Mouse (Mus musculus) forebrain, embryonic 11.5 days (tissue): Measurements from ENCODE around the gene Vps53. TPM values are rescaled to one million over a fixed set of nuclear protein-coding genes. Genes with fewer than 3 reads are reported as not detected.
"Not testable (repeated sequence)": the region's sequence is repeated elsewhere in the genome, so short reads cannot be mapped to it uniquely, and the experiment has no call there.

Experiments
- ATAC-seq: fragments of 200-750 bp; cut with Nextera tagmentation; replicated peaks from 2 replicates; pipeline ENCODE4 v1.8.0; 2017; ENCODE audit warnings: moderate TSS enrichment; ENCODE audit not compliant: low FRiP score
- DNase-seq: peaks from one replicate; pipeline ENCODE4 v3.0.0-alpha.2; 2017; ENCODE audit warnings: low spot score
- H3K27ac ChIP-seq: fragments of 300-500 bp; sonication (generic); 2 replicates; pipeline ENCODE4 v1.5.1; 2014; ENCODE audit warnings: low read depth, low read length
- H3K27me3 ChIP-seq: fragments of 300-500 bp; sonication (generic); 2 replicates; pipeline ENCODE4 v1.6.1; 2014; ENCODE audit warnings: mild to moderate bottlenecking, low read length, mixed read lengths; ENCODE audit not compliant: control insufficient read depth, insufficient read depth
- H3K36me3 ChIP-seq: fragments of 300-500 bp; sonication (generic); 2 replicates; pipeline ENCODE4 v1.6.1; 2014; ENCODE audit warnings: mild to moderate bottlenecking, low read length, moderate library complexity, mixed read lengths; ENCODE audit not compliant: control insufficient read depth, insufficient read depth
- H3K4me1 ChIP-seq: fragments of 300-500 bp; sonication (generic); replicated peaks from 2 replicates; pipeline ENCODE4 v1.6.1; 2014; ENCODE audit warnings: low read length, mixed read lengths; ENCODE audit not compliant: control insufficient read depth, insufficient read depth
- H3K4me2 ChIP-seq: fragments of 300-500 bp; sonication (generic); 2 replicates; pipeline ENCODE4 v1.6.1; 2014; ENCODE audit warnings: low read depth, mild to moderate bottlenecking, low read length, moderate library complexity, mixed read lengths; ENCODE audit not compliant: severe bottlenecking
- H3K4me3 ChIP-seq: fragments of 300-500 bp; sonication (generic); 2 replicates; pipeline ENCODE4 v1.5.1; 2014; ENCODE audit warnings: low read depth, low read length
- H3K9ac ChIP-seq: fragments of 300-500 bp; sonication (generic); 2 replicates; pipeline ENCODE4 v1.6.1; 2014; ENCODE audit warnings: low read length
- H3K9me3 ChIP-seq: fragments of 300-500 bp; sonication (generic); 2 replicates; pipeline ENCODE4 v1.6.1; 2016; ENCODE audit warnings: low read length, mixed read lengths; ENCODE audit not compliant: control insufficient read depth
- WGBS: fragments of 180-500 bp; shearing (Covaris S2); extraction: QIAGEN DNeasy Blood & Tissue Kit; methylation state at CpG from one replicate; pipeline ENCODE4 v1.1.7; 2014; 5-methylcytosine and 5-hydroxymethylcytosine counted together
- polyA plus RNA-seq: library from polyadenylated mRNA; unstranded; fragments of >200 nt; fragmentation: Nextera tagmentation; extraction: Ambion mirVana; gene quantifications from 2 replicates; pipeline ENCODE4 v1.2.1, GENCODE M21; 2014

The Vps53 gene
- polyA plus RNA-seq, 1 experiment from 2014 or later: 43.6 TPM

DNA sequence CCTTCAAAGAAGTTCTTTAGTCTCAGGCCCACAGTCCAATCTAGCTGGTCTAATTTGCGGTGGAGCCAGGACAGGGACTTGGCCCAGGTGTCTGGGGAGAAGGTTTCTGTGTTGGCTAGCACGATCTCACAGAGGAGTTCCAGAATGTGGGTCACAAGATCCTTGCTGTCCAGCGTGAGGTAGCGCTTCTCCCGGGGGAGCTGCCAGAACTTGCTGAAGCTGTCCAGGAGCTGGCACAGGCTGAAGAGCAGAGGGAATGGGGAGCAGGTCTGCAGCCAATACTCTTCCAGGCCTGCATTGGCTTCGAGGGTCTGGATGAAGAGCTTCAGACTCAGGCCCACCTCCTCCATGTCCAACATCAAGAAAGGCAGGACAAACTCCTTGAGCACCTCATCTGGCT lies 32.1 kb upstream of the Vps53 start:
- DNase-seq, H3K27me3 ChIP-seq, H3K4me2 ChIP-seq, H3K4me1 ChIP-seq, H3K9me3 ChIP-seq, H3K27ac ChIP-seq, H3K4me3 ChIP-seq, ATAC-seq, H3K9ac ChIP-seq: not testable (repeated sequence)
- H3K36me3 ChIP-seq: peaks cover 13% of the 10 kb centered on the region; the same call in 1 of the 2 replicates
- 89% methylated on average over 3 of the region's 6 CpGs for WGBS

DNA sequence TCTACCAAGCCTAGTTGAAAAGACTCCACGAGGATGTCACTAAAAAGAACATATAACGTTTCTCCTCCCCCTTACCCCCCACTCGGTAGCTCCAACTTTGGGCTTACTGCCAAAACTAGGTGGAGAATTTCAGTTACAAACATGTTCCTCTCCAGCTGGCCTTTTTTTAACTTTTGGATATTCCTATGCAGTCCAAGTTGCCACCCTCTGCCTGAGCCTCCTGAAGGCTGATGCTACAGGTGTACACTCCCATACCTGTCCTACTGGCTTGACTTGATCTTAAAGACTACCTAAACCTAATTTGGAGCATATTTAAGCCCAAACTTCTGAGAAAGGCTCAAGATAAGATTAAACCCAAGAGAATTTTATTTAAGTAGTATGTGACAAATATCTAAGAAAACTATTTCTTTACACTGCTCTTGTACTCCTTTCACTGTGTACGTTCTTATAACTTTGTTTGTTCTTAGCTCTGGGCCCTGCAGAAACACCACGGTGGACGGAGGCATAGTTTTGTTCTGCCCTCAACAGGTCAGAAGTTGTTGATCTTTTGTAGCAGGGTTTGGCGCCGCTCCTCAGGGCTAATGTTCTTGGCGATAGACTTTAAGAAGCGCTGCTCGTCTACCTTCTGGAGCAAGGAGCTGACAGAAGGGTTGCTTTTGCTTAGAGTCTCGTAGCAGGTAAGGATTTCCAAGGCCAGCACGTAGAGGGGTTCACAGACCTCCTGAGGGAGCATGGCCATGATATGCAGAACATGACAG lies 31.0 kb upstream of the Vps53 start:
- Histone ChIP-seq H3K9me3 (no peaks in the 10 kb centered on the region), H3K27me3 (no peaks in the 10 kb centered on the region), H3K9ac (no peak overlapping the region), H3K4me3 (no peak overlapping the region), H3K4me1 (no peaks in the 10 kb centered on the region), H3K36me3 (peaks cover 13% of the 10 kb centered on the region; the same call in 1 of the 2 replicates), H3K27ac (no peak overlapping the region), H3K4me2 (no peak overlapping the region)
- 92% methylated on average over 13 of the region's 13 CpGs for WGBS
- ATAC-seq: no peak
- DNase-seq: no peak

DNA sequence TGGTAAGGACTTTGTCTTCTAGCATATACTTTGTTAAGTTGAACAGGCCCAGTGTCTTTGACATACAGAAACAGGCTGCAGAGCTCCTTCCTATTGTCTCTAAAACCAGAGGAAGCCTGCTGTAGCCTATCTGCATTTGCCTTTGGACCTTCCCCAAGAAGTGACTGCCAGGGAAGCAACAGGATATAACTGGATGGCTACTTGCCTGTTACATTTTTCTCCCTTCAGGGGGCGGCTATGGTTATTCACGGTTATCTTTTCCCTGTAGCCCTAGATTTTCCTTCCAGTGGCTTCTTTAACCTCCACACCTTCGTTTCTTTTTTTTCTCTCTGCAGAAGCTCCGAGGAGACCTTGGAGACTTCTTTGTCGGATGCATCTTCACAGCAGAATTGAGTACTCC lies 27.3 kb upstream of the Vps53 start:
- H3K9ac ChIP-seq: no peak overlapping the region
- H3K4me3 ChIP-seq: no peak overlapping the region
- 89% methylated on average over 5 of the region's 5 CpGs for WGBS
- H3K27ac ChIP-seq: no peak overlapping the region
- ATAC-seq (no peak), DNase-seq (no peak)
- no peaks in the 10 kb centered on the region for H3K9me3 ChIP-seq
- no peaks in the 10 kb centered on the region for H3K27me3 ChIP-seq
- H3K4me2 ChIP-seq: no peak overlapping the region
- H3K36me3 ChIP-seq: peaks cover 4% of the 10 kb centered on the region; the same call in 1 of the 2 replicates
- peaks cover 6% of the 10 kb centered on the region; the same call in 1 of the 2 replicates for H3K4me1 ChIP-seq

DNA sequence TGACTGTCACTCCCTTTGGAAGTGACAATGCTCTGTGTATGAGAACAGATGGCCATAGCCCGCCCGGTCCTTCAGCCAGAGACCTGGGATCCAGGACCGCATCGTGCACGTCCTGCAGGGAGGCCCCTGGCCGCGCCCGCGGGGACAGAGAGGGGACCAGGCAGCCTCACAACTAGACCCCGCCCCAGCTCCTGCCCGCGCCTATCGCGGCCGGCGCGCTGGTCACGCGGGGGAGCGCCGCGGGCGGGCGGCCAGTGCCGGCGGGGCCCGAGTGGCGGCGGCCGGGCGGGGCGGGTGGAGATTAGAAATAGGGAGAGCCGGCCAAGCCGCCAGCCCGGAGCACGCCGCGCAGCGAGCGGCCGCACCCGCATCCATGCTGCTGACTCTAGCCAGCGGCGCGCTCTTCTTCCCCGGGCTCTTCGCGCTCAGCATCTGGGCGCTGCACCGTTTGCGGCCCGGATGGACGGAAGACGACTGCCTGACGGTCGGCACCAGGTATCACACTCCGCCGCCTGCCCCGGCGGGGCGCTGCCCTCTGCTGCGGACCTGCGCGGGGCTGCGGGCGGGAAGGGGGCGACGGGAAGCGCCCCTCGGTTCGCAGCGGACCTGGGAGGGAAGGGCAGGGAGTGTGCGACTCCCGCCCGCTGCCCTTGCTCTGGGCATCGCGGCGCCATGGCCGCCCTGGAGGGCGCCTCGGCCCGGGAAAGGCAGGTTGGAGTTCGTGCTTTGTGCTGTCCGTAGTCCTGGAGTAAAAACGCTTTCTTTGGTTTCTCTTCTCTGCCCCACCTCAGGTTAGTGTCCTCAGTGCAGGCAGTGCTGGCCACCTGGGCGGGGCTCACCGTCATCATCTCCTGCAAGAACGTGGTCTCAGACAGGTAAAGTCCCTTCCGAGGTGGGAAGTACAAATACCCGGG lies 22.6 kb upstream of the Vps53 start:
- no peaks in the 10 kb centered on the region for H3K9me3 ChIP-seq
- H3K27me3 ChIP-seq: 0 out of 2 replicates have a peak, but pooled peaks cover 2% of the 10 kb centered on the region
- H3K27ac ChIP-seq: peak overlapping the region; percentile 46; the same call in 1 of the 2 replicates
- no peaks in the 10 kb centered on the region; the same call in 1 of the 2 replicates for H3K36me3 ChIP-seq
- peak overlapping the region; percentile 91 for H3K9ac ChIP-seq
- ATAC-seq (peak; percentile 97), DNase-seq (peak; percentile 92)
- H3K4me2 ChIP-seq: peak overlapping the region; percentile 92
- peak overlapping the region; percentile 91 for H3K4me3 ChIP-seq
- H3K4me1 ChIP-seq: peaks cover 6% of the 10 kb centered on the region; the same call in 1 of the 2 replicates
- under 1% methylated on average over 73 of the region's 90 CpGs for WGBS

DNA sequence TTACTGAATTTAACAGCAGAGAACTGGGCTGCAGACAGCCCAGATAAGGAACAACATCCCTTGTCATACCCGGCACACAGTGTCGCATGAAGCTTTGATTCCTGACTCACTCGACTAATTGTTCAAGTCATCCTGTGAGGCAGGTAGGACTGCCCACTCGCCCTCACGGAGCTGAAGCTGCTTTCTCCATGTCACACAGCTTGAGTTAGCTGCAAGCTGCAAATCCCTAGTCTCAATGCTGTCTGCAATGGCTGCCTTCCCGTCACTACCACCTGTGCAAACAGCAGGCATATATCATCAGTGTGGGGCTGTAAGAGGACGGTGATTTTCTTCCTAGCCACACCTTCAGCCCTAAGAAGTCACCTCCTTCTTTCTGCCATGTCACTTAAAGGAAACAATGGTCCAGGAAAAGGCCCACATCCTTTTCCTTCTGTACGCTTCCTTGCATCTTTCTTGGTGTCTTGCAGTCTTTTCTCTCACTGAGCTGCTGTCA lies 17.6 kb upstream of the Vps53 start:
- no peak overlapping the region for H3K9ac ChIP-seq
- no peak overlapping the region for H3K4me2 ChIP-seq
- no peaks in the 10 kb centered on the region for H3K36me3 ChIP-seq
- ATAC-seq (no peak), DNase-seq (no peak)
- 56% methylated on average over 8 of the region's 8 CpGs for WGBS
- no peak overlapping the region for H3K4me3 ChIP-seq
- H3K27me3 ChIP-seq: 0 out of 2 replicates have a peak, but pooled peaks cover 2% of the 10 kb centered on the region
- no peaks in the 10 kb centered on the region for H3K4me1 ChIP-seq
- H3K9me3 ChIP-seq: no peaks in the 10 kb centered on the region
- no peak overlapping the region for H3K27ac ChIP-seq

DNA sequence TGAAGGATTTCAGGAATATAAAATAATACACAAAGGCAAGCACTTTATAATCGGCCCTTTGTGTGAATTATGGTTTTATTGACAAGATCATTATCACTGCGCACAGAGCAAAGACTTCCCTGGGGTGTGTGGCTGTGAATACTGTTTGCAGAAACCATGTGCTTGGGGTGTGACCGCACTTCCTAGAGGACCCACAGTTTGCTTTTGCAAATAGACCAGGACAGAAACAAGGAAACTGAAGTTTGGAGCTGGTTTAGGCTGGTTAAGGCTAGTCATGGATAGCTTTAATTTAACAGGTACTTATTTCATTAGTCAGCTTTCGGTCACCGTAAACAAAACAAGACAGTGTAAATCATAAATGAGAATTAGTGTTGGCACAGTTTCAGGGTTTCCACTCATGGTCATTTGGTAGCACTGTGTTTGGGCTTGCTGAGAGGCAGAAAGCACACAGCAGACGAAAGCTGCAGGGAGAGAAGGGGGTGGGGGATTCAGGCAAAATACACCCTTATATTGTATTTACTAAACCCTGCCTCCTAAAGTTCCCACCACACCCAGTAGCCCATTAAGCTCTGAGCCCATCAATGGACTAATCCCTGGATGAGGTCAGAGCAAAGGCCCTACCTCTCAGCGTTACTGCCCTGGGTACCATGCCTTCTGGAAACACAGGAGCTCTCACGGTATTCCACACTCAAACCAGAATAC lies 17.0 kb upstream of the Vps53 start:
- no peaks in the 10 kb centered on the region for H3K9me3 ChIP-seq
- no peak overlapping the region for H3K9ac ChIP-seq
- no peak overlapping the region for H3K4me2 ChIP-seq
- no peaks in the 10 kb centered on the region for H3K4me1 ChIP-seq
- H3K27ac ChIP-seq: no peak overlapping the region
- no peaks in the 10 kb centered on the region for H3K36me3 ChIP-seq
- no peak overlapping the region for H3K4me3 ChIP-seq
- no peak for DNase-seq
- no peak for ATAC-seq
- WGBS: 57% methylated on average over 8 of the region's 8 CpGs
- H3K27me3 ChIP-seq: 0 out of 2 replicates have a peak, but pooled peaks cover 2% of the 10 kb centered on the region

DNA sequence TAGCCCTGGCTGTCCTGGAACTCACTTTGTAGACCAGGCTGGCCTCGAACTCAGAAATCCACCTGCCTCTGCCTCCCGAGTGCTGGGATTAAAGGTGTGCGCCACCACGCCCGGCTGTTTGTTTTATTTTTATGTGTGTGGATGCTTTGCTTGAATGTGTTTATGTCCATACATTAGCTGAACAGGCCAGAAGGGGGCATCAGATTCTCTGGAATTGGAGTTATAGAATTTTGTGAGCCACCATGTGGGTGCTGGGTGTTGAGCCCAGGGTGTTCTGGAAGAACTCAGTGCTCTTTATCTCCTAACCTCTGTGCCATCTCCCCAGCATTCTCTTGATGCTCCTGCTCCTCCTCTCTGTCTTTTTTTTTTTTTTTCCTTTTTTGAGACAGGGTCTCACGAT lies 7.5 kb upstream of the Vps53 start:
- H3K4me3 ChIP-seq: no peak overlapping the region
- no peaks in the 10 kb centered on the region for H3K36me3 ChIP-seq
- 87% methylated on average over 6 of the region's 6 CpGs for WGBS
- H3K27me3 ChIP-seq: no peaks in the 10 kb centered on the region
- no peaks in the 10 kb centered on the region for H3K9me3 ChIP-seq
- DNase-seq: no peak
- no peak overlapping the region for H3K4me2 ChIP-seq
- no peak for ATAC-seq
- no peak overlapping the region for H3K27ac ChIP-seq
- H3K9ac ChIP-seq: no peak overlapping the region
- no peaks in the 10 kb centered on the region for H3K4me1 ChIP-seq

DNA sequence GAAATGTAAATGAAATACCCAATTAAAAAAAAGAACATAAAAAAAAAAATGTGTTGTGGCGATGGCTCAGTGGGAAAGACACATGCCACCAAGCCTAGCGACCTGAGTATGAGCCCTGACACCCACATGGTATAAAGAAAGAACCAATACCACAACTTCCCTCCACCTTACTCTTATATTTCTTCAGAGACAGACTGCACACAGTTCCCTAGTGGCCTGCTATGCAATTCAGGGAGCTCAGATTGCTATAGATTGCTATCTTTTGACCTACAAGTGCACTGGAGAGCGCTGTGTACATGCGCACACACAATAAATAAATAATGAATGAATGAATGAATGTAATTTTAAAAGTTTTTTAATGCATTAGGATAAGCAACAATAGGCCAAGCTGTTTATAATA lies 4.3 kb upstream of the Vps53 start:
- DNase-seq (no peak), ATAC-seq (no peak)
- Histone ChIP-seq H3K36me3 (no peaks in the 10 kb centered on the region), H3K4me3 (no peak overlapping the region), H3K27ac (no peak overlapping the region), H3K9me3 (no peaks in the 10 kb centered on the region), H3K27me3 (no peaks in the 10 kb centered on the region), H3K4me1 (no peaks in the 10 kb centered on the region), H3K4me2 (no peak overlapping the region), H3K9ac (no peak overlapping the region)
- WGBS: 87% methylated on average over 4 of the region's 4 CpGs
